Mouse (Mus musculus) mouse embryonic stem cell (cell line): ENCODE results near the gene St5.

ENCODE experiments used
- in situ Hi-C, 2 experiments: fragments of 300-500 bp; cut with MboI; formaldehyde crosslinking; loops; 1 replicate in 1 of 2; 3 replicates in 1 of 2; pipeline ENCODE4 v1.14.3; 2019 to 2020; ENCODE audit warnings: low sequenced_read_pairs in 2 of 2, low pct_unique_long_range_greater_than_20kb in 1 of 2, mixed read lengths in 1 of 2; ENCODE audit not compliant: unreplicated experiment in 1 of 2

The St5 gene

GRCm38 (mm10) chr7:109707023-109707785, 3.8 kb upstream of the St5 start:
- in situ Hi-C loops = no loop called here

- in situ Hi-C loops = no loop called here
Measured at GRCm38 (mm10) chr7:109704461-109704860, 1.1 kb upstream of the St5 start.

DNA sequence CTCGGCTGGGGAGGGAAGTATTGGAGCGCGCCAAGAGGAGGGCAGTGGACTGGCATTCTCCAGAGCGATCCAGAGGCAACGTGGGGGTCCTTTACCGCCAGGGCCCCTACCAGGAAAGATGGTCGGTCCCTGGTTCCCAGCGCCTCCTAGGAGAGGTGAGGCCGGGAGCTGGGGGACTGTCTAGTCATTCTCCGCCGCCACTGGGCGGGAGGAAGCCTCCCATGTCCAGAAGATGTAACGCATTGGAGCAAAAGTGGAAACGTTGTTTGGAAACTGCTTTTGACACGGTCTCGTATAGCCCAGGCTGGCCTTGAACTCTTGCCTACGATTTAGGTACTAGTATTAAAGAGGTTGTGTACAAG, 592 bp upstream of the St5 start:
- in situ Hi-C loops = no loop called here

DNA sequence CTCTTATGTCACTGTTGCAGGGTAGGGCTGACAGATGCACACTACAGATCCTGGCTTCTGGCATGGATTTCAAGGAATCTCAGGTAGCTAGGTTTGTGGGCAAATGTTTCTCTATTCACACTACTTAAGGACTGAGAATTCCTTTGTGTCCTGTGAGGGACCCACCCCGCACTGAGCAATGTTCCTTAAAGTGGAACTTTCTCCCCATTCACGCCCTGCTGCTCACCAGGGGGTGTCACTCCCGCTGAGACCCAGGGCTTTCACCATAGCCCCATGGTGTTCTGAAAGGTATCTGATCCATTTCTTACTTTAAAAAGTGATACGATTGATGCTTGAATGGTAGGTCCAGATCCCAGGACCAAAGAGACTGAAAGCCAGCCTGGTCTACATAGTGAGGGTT, 684 bp downstream of the St5 start:
- in situ Hi-C loops = no loop called here

DNA sequence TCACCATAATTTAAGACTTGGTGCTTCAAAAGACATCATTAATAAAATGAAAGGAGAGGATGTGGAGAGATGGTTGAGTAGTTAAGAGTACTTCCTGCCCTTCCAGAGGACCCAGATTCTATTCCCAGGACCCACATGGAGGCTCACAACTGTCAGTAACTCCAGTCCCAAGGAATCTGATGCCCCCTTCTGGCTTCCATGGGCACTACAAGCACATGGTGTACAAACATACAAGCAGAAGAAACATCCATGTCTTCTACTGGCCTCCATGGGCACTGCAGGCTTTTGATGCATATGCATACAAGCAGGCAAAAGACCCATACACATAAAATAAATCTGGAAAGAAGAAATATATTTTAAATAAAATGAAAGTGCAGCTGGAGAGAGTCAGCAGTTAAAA, 3.2 kb downstream of the St5 start:
- in situ Hi-C loops = no loop called here

DNA sequence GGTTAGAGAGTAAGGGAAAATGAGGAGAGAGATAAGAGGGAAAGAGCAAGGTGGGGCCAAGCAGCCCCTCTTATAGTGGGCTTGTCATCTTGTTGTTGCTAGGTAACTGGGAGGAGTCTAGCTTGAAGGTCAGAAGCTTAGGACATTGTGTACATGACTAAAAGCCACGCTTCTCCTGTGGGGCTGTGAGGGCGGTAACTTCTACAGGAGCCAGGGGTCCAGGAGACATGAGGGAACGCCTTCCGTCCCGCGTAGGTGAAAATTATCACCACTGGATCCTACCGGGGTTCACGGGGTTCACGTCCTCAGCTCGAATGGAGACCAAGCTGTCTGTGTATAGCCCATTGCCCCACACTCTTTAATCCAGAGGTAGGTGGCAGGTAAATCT, 8.1 kb downstream of the St5 start:
- in situ Hi-C loops = loop anchor here in 1 of 2 experiments (10.0 kb wide), 1 partner anchor 171 kb away; no protein-coding TSS in a partner anchor

DNA sequence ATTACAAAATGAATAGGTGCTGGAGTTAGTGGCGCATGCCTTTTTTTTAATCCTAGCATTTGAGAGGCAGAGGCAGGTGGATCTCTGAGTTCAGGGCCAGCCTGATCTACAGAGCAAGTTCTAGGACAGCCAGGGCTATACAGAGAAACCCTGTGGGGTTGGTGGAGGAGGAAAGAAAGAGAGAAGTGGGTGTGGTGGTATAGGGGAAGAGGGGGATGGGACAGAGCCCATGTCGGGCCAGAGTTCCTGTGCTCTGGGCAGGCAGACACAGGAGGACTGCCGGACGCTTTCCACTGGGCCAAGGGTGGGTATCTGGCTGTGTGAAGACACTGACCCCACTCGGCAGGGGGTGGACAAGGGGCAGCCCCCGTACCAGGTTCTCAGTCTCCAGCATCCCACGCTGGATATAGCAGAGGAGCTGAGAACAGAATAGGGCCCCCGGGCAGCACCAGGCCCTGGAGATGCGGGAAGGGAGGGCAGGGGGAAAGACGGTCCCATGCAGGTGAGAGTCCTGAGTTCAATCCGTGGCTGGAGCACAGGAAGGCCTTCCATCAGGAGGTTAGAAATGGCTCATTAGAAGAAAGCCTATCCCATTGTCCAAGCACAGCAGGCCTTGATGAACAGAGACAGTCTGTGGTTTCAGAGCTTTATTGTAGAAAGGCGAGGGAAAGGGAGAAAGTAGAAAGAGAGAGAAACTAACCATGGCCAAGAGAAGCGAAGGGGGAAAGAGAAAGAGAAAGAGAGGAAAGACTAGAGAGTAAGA, 8.6 kb downstream of the St5 start:
- in situ Hi-C loops = loop anchor here in 1 of 2 experiments (10.0 kb wide), 1 partner anchor 170 kb away; no protein-coding TSS in a partner anchor

DNA sequence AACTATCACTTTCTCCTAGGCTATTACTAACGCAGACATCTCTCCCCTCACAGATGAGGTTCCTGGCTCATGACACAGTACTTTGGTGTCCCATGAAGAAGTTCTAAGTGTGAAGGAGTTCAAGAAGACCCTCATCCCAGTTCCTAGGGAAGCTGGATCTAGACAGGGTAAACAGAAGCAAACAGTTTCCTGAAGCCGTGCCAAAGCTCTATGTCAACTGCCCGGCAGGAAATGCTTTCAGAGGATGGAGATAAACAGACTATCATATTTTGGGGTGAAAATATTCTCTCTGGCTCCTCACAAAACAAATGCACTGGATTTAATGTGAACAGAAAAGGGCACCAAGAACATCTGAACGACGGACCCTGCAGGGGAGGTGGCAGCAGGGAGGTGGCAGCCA, 12.4 kb downstream of the St5 start:
- in situ Hi-C loops = loop anchor here in 1 of 2 experiments (10.0 kb wide), 1 partner anchor 166 kb away; no protein-coding TSS in a partner anchor

DNA sequence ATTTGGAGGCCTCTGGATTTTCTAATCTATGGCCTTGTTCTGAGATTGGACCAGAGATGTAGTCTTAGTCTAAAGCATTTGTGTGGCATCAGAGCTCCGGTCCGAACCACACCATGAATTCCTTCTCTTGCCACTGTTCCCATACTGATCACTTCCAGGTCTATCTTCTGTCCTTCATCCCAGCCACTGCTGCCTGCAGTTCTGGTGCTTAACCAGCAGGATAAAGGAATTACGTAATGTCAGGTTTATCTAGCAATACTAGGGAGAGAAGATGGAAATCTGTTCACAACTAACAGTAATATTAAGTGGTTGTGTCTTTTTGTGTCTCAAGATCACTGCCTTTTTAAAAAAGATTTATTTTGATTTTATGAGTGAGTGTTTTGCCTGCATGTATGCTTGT, 13.3 kb downstream of the St5 start:
- in situ Hi-C loops = loop anchor here in 1 of 2 experiments (10.0 kb wide), 1 partner anchor 165 kb away; no protein-coding TSS in a partner anchor

- in situ Hi-C loops = no loop called here
Measured at GRCm38 (mm10) chr7:109686585-109687128, 16.7 kb downstream of the St5 start.

DNA sequence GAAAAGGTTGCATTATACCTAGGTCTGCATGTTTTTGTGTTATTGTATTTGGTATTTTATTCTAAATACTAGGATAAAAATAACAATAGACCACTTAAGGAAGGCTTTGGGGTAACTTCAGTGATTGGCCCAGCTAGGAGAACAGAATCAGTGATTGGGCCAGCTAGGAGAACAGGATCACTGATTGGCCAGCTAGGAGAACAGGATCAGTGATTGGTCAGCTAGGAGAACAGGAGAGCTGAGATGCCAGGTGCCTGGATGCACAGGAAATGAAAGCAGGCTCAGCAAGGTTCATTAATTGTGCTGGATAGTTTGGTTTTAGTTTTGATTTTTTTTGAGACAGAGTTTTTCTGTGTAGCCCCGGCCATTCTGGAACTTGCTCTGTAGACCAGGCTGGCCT, 22.5 kb downstream of the St5 start:
- in situ Hi-C loops = no loop called here

DNA sequence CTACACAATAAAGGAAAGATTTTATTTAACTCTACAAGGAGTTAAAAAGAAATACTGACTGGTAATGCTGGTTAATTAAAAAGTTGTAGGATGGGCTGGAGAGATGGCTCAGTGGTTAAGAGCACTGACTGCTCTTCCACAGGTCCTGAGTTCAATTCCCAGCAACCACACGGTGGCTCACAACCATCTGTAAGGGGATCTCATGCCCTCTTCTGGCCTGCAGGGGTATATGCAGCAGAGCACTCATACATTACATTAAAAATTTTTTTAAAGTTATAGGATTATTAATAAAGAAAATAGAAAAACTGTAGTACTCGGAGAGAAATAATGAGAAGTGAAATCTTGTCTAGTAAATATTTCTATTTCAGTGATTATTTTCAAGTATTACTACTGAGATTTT, 23.1 kb downstream of the St5 start:
- in situ Hi-C loops = no loop called here

- in situ Hi-C loops = no loop called here
Measured at GRCm38 (mm10) chr7:109674944-109675628, 28.3 kb downstream of the St5 start.

DNA sequence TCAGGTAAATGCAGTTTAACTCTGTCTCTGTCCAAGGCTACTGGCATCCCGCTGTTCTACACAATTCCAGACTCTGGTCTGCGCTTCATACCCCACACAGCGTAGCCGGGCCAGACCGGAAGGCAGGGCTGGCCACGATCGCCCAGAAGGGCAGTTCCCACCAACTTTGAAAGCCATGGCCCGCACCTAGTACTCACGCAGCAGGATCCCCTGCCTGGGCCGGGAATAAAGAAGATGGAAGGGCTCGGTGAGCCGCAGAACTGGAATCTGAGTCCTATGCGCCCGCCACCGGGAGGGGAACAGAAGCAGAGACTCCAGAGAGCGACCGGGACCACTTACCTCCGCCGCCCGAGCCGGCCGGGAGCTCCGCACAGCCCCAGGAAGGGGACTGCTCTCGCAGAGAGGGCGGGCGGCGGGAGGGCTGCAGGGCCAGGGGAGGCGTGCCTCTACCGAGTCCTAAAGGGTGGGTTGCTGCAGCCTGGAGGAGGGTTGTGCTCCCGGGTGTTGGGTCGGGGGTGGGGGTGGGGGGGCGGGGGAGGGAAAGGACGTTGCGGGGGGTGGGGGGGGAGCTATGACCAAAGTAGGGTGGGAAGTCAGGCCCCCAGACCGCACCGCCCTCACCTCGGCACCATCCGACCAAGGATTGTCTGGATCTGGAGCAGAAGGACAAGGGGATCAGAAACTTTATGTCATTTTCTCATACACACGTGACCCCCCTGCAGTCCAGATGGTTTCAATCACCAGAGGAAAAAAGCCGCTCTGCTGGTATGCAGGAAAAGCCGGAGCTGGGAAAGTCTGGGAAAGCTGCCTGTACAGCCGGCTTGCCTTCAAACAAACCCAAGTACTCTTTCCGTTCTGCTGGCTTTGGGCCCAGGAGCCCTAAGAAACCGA, 31.6 kb downstream of the St5 start:
- in situ Hi-C loops = no loop called here

- in situ Hi-C loops = no loop called here
Measured at GRCm38 (mm10) chr7:109669426-109670170, 33.8 kb downstream of the St5 start.

GRCm38 (mm10) chr7:109666664-109667063, 36.7 kb downstream of the St5 start:
- in situ Hi-C loops = no loop called here

- in situ Hi-C loops = no loop called here
Measured at GRCm38 (mm10) chr7:109662626-109663025, 40.8 kb downstream of the St5 start.
